9 mouse cellular contexts compared by ENCODE assay signal in the genomic region with DNA sequence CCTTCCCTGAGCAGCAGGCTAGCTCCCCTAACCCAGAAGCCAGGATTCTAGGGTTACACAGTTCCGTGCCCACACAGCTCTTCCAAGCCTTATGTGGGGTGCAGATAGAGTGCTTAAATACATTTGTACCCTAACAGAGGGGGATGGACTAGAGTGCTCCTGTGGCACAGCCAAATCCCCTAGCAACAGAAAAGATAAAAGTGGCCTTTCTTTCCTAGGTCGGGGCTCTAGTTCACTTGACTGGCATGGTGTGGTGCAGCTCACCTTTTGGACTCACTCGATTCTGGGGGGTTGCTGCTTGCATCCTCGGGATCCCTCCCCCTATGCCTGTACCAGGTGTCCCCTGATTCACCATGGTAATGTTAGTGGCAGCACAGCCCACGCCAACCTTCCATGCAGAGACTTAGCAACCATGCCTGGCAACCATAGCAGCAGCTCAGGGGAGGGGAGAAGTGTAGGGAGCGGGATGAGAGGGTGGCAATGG. TPM values are rescaled to one million over a fixed set of nuclear protein-coding genes. Genes with fewer than 3 reads are reported as not detected.
DNase-seq lines count a peak whose midpoint lies in the region; ATAC-seq lines count a peak whose summit lies in the region.
"Had no signal": no experiment of that assay in that cellular context is flagged by ENCODE, and none has a peak within 500 bp of the region (broad histone marks: within the 10 kb centered on the region; RNA-seq: fewer than 3 reads in every experiment).

No protein-coding gene starts in this region.

- H3K9ac ChIP-seq in liver, embryonic 11.5 days (ENCODE audit: low read depth, low read length): no peak overlapping the region
- H3K9ac ChIP-seq in forebrain, embryonic 16.5 days (replicated peaks; ENCODE audit: low read depth, low read length): no peak overlapping the region; the same call in 1 of the 2 replicates

- peaks cover 12% of the 10 kb centered on the region for H3K36me3 ChIP-seq in liver, embryonic 11.5 days (ENCODE audit: control insufficient read depth, insufficient read depth, low read length)
- peaks cover 11% of the 10 kb centered on the region for H3K36me3 ChIP-seq in forebrain, embryonic 16.5 days (ENCODE audit: control insufficient read depth, insufficient read depth)

- no peak overlapping the region for H3K27ac ChIP-seq in liver, embryonic 11.5 days (ENCODE audit: low read depth, low read length)
- no peak overlapping the region for H3K27ac ChIP-seq in forebrain, embryonic 16.5 days (ENCODE audit: low read length)

- H3K27me3 ChIP-seq in liver, embryonic 11.5 days (replicated peaks; ENCODE audit: control insufficient read depth, insufficient read depth, low read length): peaks cover 65% of the 10 kb centered on the region
- H3K27me3 ChIP-seq in forebrain, embryonic 16.5 days (replicated peaks; ENCODE audit: control insufficient read depth, insufficient read depth, low read length): peaks cover 61% of the 10 kb centered on the region

- DNase-seq in liver, embryonic 11.5 days (ENCODE audit: low spot score): no peak
- DNase-seq in liver: no peak
- DNase-seq in layer of hippocampus, postnatal 36 days: peak; percentile 86 to 87
- DNase-seq in right cerebral cortex, postnatal 14 days: peak; percentile 74
- DNase-seq in thymus, postnatal 14 days: no peak
- no peak for DNase-seq in thymus, postnatal 36 days
- no peak for DNase-seq in lung, postnatal 4 days

- H3K4me3 ChIP-seq in liver, embryonic 11.5 days (ENCODE audit: low read depth, low read length): peak overlapping the region; percentile 41
- peak overlapping the region; percentile 54; the same call in 1 of the 2 replicates for H3K4me3 ChIP-seq in forebrain, embryonic 16.5 days (replicated peaks; ENCODE audit: low read length)

- H3K9me3 ChIP-seq in liver, embryonic 11.5 days (ENCODE audit: control insufficient read depth, low read length): no peaks in the 10 kb centered on the region
- H3K9me3 ChIP-seq in forebrain, embryonic 16.5 days (ENCODE audit: control insufficient read depth, low read length): no peaks in the 10 kb centered on the region

- 17% methylated on average over 6 of the region's 6 CpGs for WGBS in liver, embryonic 11.5 days
- WGBS in forebrain, embryonic 16.5 days: 5% methylated on average over 6 of the region's 6 CpGs

- H3K4me1 ChIP-seq in liver, embryonic 11.5 days (replicated peaks; ENCODE audit: control insufficient read depth, insufficient read depth, low read length): peaks cover 34% of the 10 kb centered on the region
- H3K4me1 ChIP-seq in forebrain, embryonic 16.5 days (replicated peaks; ENCODE audit: control insufficient read depth, insufficient read depth, low read length): peaks cover 43% of the 10 kb centered on the region

- ATAC-seq in liver, embryonic 11.5 days (replicated peaks; ENCODE audit: low FRiP score): no peak
- ATAC-seq in forebrain, embryonic 16.5 days: peak; percentile 43; the same call in 1 of the 2 replicates

- H3K4me2 ChIP-seq in liver, embryonic 11.5 days: peak overlapping the region; percentile 66; the same call in 1 of the 2 replicates
- H3K4me2 ChIP-seq in forebrain, embryonic 16.5 days (ENCODE audit: low read length): peak overlapping the region; percentile 80

RNA-seq across cellular contexts. Expression of gene Ddn, which starts 0.6 kb away (rescaled TPM):
- polyA plus RNA-seq in liver, embryonic 11.5 days (2014; fragmentation: Nextera tagmentation; extraction: Ambion mirVana): 0.12 and 0.16 TPM in 2 replicates
- 0.46 and 0.58 TPM in 2 replicates for polyA plus RNA-seq in forebrain, embryonic 16.5 days (2015; fragmentation: Nextera tagmentation; extraction: Ambion mirVana)
- 1,000 to 10,000 TPM; 1,665 to 1,670 TPM for total RNA-seq in layer of hippocampus, postnatal 36 days (2021)

RNA-seq across cellular contexts. Expression of gene Wnt1, which starts 19.0 kb away (rescaled TPM):
- polyA plus RNA-seq in liver, embryonic 11.5 days (2014; fragmentation: Nextera tagmentation; extraction: Ambion mirVana): not detected in 2 replicates
- 0.10 and 0.42 TPM in 2 replicates for polyA plus RNA-seq in forebrain, embryonic 16.5 days (2015; fragmentation: Nextera tagmentation; extraction: Ambion mirVana)
- total RNA-seq in layer of hippocampus, postnatal 36 days (2021): not detected
- total RNA-seq: neutrophil, adult 5-6 weeks had no signal

RNA-seq across cellular contexts. Expression of gene Prkag1, which starts 22.6 kb away (rescaled TPM):
- polyA plus RNA-seq in liver, embryonic 11.5 days (2014; fragmentation: Nextera tagmentation; extraction: Ambion mirVana): 128 and 140 TPM in 2 replicates
- polyA plus RNA-seq in forebrain, embryonic 16.5 days (2015; fragmentation: Nextera tagmentation; extraction: Ambion mirVana): 79.5 and 89.2 TPM in 2 replicates
- 10 to 100 TPM; 49.0 to 52.5 TPM for total RNA-seq in layer of hippocampus, postnatal 36 days (2021)

RNA-seq across cellular contexts. Expression of gene Wnt10b, which starts 30.7 kb away (rescaled TPM):
- not detected in 2 replicates for polyA plus RNA-seq in liver, embryonic 11.5 days (2014; fragmentation: Nextera tagmentation; extraction: Ambion mirVana)
- polyA plus RNA-seq in forebrain, embryonic 16.5 days (2015; fragmentation: Nextera tagmentation; extraction: Ambion mirVana): not detected in 2 replicates
- total RNA-seq in layer of hippocampus, postnatal 36 days (2021): under 1 TPM; 0.42 to 0.61 TPM

RNA-seq across cellular contexts. Expression of gene Arf3, which starts 45.7 kb away (rescaled TPM):
- 25.3 and 25.8 TPM in 2 replicates for polyA plus RNA-seq in liver, embryonic 11.5 days (2014; fragmentation: Nextera tagmentation; extraction: Ambion mirVana)
- polyA plus RNA-seq in forebrain, embryonic 16.5 days (2015; fragmentation: Nextera tagmentation; extraction: Ambion mirVana): 82.6 and 99.9 TPM in 2 replicates
- total RNA-seq in layer of hippocampus, postnatal 36 days (2021): 100 to 1,000 TPM; 792 to 841 TPM

Comparison
In these comparisons a context has a peak if more than half of its experiments do, and no peak if none do; other contexts are left out.
1. DNase-seq: peak in layer of hippocampus, postnatal 36 days (2 of 2) and right cerebral cortex, postnatal 14 days (single experiment); none in liver, embryonic 11.5 days (single experiment), liver (single experiment), thymus, postnatal 14 days (single experiment), thymus, postnatal 36 days (0 of 2) and lung, postnatal 4 days (0 of 2).